Comparison of ENCODE assay signal across 12 mouse cellular contexts in genomic region chr13:102775506-102775905, GRCm38 (mm10).
"Had no signal": no experiment of that assay in that cellular context is flagged by ENCODE, and none has a peak within 500 bp of the region (broad histone marks: within the 10 kb centered on the region; RNA-seq: fewer than 3 reads in every experiment).

No protein-coding gene starts in this region.

- H3K9me3 ChIP-seq: limb, embryonic 12.5 days; limb, embryonic 15.5 days; lung, embryonic 15.5 days had no signal

- ATAC-seq: intestine, embryonic 16.5 days; liver, postnatal 0 days had no signal

- H3K4me3 ChIP-seq: limb, embryonic 12.5 days; limb, embryonic 15.5 days; lung, embryonic 15.5 days had no signal

- H3K27ac ChIP-seq: limb, embryonic 12.5 days; limb, embryonic 15.5 days; liver, embryonic 14.5 days; lung, embryonic 15.5 days had no signal

- H3K4me2 ChIP-seq: limb, embryonic 12.5 days; limb, embryonic 15.5 days; liver, embryonic 11.5 days; lung, embryonic 15.5 days; midbrain, embryonic 11.5 days had no signal

- DNase-seq: kidney, adult 8-10 months; left cerebral cortex, postnatal 4 days; liver, postnatal 0 days; thymus, adult 18-20 months; thymus, postnatal 36 days had no signal

- H3K27me3 ChIP-seq: limb, embryonic 12.5 days; limb, embryonic 15.5 days; lung, embryonic 15.5 days had no signal

- H3K9ac ChIP-seq: limb, embryonic 12.5 days; limb, embryonic 15.5 days; liver, embryonic 14.5 days; liver, postnatal 0 days; lung, embryonic 15.5 days had no signal

- H3K4me1 ChIP-seq: limb, embryonic 15.5 days had no signal
